Mouse (Mus musculus) hindbrain, postnatal 0 days (tissue): ENCODE measurements at regions not wholly inside any gene's neighbourhood (a gene's known extent, or its start where the extent isn't known, plus 50 kb on each side); places are given as distances from the start of the nearest gene placed in this dataset.
A peak's percentile ranks its signal among the peaks of the same experiment; 100 is the strongest.

Source experiments
- ATAC-seq: fragments of 200-750 bp; cut with Nextera tagmentation; 2 replicates; pipeline ENCODE4 v1.8.0; 2017; ENCODE audit warnings: mild to moderate bottlenecking, moderate TSS enrichment, moderate library complexity
- DNase-seq: peaks from one replicate; pipeline ENCODE4 v3.0.0-alpha.2; 2015; ENCODE audit warnings: low spot score
- H3K27ac ChIP-seq: fragments of 300-500 bp; sonication (generic); 2 replicates; pipeline ENCODE4 v1.5.1; 2014; ENCODE audit warnings: mild to moderate bottlenecking
- H3K27me3 ChIP-seq: fragments of 300-500 bp; sonication (generic); 2 replicates; pipeline ENCODE4 v1.6.1; 2014; ENCODE audit warnings: low read length, mixed read lengths; ENCODE audit not compliant: insufficient read depth
- H3K36me3 ChIP-seq: fragments of 300-500 bp; sonication (generic); 2 replicates; pipeline ENCODE4 v1.6.1; 2014; ENCODE audit warnings: low read length, mixed read lengths; ENCODE audit not compliant: insufficient read depth
- H3K4me1 ChIP-seq: fragments of 300-500 bp; sonication (generic); 2 replicates; pipeline ENCODE4 v1.6.1; 2014; ENCODE audit warnings: antibody characterized with exemption, low read length, mixed read lengths; ENCODE audit not compliant: insufficient read depth
- H3K4me2 ChIP-seq: fragments of 300-500 bp; sonication (generic); 2 replicates; pipeline ENCODE4 v1.6.1; 2014; ENCODE audit warnings: low read depth, mild to moderate bottlenecking, low read length, moderate library complexity, mixed read lengths
- H3K4me3 ChIP-seq: fragments of 300-500 bp; sonication (generic); 2 replicates; pipeline ENCODE4 v1.5.1; 2014; ENCODE audit warnings: low read length
- H3K9ac ChIP-seq: fragments of 300-500 bp; sonication (generic); replicated peaks from 2 replicates; pipeline ENCODE4 v1.6.1; 2014; ENCODE audit warnings: mild to moderate bottlenecking, low read length, moderate library complexity, mixed read lengths
- H3K9me3 ChIP-seq: fragments of 300-500 bp; sonication (generic); 2 replicates; pipeline ENCODE4 v1.6.1; 2016; ENCODE audit warnings: low read length, mixed read lengths
- CTCF ChIP-seq: IDR thresholded peaks from 2 replicates; pipeline ENCODE4 v1.5.1; 2016; ENCODE audit warnings: antibody characterized with exemption, control low read depth, low read depth
- WGBS: fragments of 180-500 bp; shearing (Covaris S2); extraction: QIAGEN DNeasy Blood & Tissue Kit; methylation state at CpG from one replicate; pipeline ENCODE4 v1.1.7; 2014; 5-methylcytosine and 5-hydroxymethylcytosine counted together

DNA sequence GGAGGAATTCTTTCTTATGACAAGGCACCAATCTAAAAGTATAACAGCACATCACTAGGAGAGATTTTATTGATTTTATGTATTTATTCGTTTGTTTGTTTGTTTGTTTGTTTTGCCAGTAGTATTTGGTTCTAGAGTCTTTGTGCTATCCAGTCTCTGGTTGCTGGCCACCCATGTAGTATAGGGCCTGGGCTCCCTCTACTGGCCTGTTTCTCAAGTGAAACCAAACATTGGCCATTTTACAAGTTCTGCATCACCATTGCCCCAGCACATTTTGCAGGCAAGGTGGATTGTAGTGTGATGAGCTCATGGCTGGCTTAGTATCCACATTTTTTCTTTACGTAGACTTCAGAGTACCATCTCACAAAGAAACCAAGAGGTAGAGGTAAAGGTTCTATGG lies 376.9 kb upstream of the Luzp2 start:
- no peak overlapping the region for H3K27ac ChIP-seq
- peak; percentile 67 for DNase-seq
- no peaks in the 10 kb centered on the region for H3K9me3 ChIP-seq
- H3K4me3 ChIP-seq = no peak overlapping the region
- 0 out of 2 replicates have a peak, but pooled peaks have one; percentile 27 for ATAC-seq
- H3K27me3 ChIP-seq = no peaks in the 10 kb centered on the region
- no peaks in the 10 kb centered on the region for H3K4me1 ChIP-seq
- 52% methylated on average over 2 of the region's 2 CpGs for WGBS
- no peak overlapping the region for H3K9ac ChIP-seq
- TF ChIP-seq CTCF = peak; percentile 73
- H3K36me3 ChIP-seq = no peaks in the 10 kb centered on the region
- no peak overlapping the region for H3K4me2 ChIP-seq

DNA sequence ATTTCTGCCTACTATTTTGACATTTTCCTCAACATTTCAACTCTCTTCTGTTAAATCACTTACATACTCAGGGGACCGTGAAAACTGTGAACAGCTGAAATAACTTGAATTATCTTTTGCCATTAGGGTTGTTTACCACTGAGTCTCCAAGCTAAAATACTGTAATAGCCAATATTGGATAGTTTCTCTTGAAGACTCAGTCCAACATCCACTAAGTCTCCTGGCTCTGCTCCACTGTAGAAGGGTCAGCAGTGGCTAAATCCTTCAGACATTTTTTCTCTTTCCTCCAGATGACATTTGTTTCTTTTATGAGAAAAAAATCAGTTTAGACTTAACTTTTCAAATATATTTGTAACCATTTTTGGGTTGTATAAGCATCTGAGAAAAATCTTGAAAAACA lies 344.0 kb upstream of the Luzp2 start:
- no peaks in the 10 kb centered on the region for H3K9me3 ChIP-seq
- no peak overlapping the region for H3K9ac ChIP-seq
- ATAC-seq = no peak
- WGBS = 87% methylated on average over 1 of the region's 1 CpGs
- no peaks in the 10 kb centered on the region for H3K4me1 ChIP-seq
- H3K4me3 ChIP-seq = no peak overlapping the region
- H3K27ac ChIP-seq = no peak overlapping the region
- no peaks in the 10 kb centered on the region for H3K27me3 ChIP-seq
- no peak for TF ChIP-seq CTCF
- no peak for DNase-seq
- no peak overlapping the region for H3K4me2 ChIP-seq
- H3K36me3 ChIP-seq = no peaks in the 10 kb centered on the region

DNA sequence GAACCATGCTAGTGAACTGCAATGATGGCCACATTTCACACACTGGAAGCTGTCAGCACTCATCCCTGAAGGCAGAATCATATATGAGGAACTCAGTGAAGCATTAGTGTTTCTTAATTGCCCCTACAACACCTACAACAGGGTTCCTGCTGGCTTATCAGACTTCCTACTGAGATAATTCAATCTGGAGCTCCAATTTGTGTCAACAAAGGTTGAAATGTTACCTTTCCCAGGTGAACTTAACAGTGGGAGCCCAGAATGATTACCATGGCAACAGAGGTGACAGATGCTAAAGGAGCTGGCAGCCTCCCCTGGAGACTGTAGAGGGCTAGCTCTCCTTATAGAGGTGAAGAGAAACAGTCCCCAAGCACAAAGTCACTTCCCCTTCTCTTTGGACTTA lies 330.1 kb upstream of the Luzp2 start:
- TF ChIP-seq CTCF = no peak
- peak; percentile 83 for ATAC-seq
- Histone ChIP-seq H3K4me3 (no peak overlapping the region), H3K4me2 (no peak overlapping the region), H3K4me1 (no peaks in the 10 kb centered on the region), H3K27me3 (no peaks in the 10 kb centered on the region), H3K27ac (no peak overlapping the region), H3K9ac (no peak overlapping the region), H3K36me3 (no peaks in the 10 kb centered on the region), H3K9me3 (no peaks in the 10 kb centered on the region)
- DNase-seq = peak; percentile 64

DNA sequence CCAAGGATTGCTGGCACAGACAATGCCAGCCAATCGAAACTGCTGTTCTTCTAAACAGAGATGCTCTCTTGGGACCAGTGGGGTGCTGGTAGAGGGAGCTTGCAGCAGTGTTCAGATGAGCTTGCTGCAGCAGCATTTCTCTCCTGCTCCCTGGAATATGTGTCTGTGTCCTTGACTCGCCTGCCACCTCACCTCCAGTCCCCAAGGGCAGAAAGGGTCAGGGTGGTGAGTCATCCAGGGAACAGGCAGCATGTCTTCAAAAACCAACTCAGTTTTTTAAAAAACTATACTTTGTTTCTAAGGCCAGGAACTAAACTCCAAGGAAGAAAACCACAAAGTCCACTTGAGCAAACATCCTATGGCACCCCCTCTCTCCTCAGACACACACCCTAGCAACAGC lies 328.3 kb upstream of the Luzp2 start:
- H3K4me1 ChIP-seq = no peaks in the 10 kb centered on the region
- WGBS = 37% methylated on average over 2 of the region's 2 CpGs
- no peak for DNase-seq

DNA sequence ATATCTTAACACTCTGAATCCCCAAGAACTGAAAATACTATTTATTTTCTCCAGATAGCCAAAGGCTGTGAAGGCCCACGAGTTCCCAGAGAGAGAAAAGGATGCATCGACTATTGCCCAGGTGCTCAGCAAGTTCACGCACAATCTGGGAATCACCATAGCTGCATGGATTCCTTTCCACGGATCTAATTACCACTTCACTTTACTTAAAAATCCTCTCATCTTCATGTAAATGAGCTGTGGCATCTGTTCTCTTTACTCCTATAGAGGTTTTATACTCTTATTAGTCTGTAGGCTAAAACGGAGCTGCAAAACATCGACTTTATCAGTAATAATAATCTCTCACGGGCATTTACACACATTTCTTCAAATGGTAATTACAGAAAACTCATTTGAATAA lies 299.6 kb upstream of the Luzp2 start:
- H3K9ac ChIP-seq = no peak overlapping the region
- H3K4me2 ChIP-seq = no peak overlapping the region
- H3K27ac ChIP-seq = no peak overlapping the region
- no peak for TF ChIP-seq CTCF
- no peaks in the 10 kb centered on the region for H3K4me1 ChIP-seq
- H3K27me3 ChIP-seq = no peaks in the 10 kb centered on the region
- no peaks in the 10 kb centered on the region for H3K36me3 ChIP-seq
- DNase-seq (no peak), ATAC-seq (no peak)
- 64% methylated on average over 7 of the region's 7 CpGs for WGBS
- H3K4me3 ChIP-seq = no peak overlapping the region
- no peaks in the 10 kb centered on the region for H3K9me3 ChIP-seq

More for the DNA sequence above, 328.3 kb upstream of the Luzp2 start:
- no peak overlapping the region for H3K9ac ChIP-seq
- no peak for TF ChIP-seq CTCF
- no peaks in the 10 kb centered on the region for H3K9me3 ChIP-seq
- H3K27ac ChIP-seq = no peak overlapping the region
- H3K36me3 ChIP-seq = no peaks in the 10 kb centered on the region
- H3K4me2 ChIP-seq = no peak overlapping the region
- no peak overlapping the region for H3K4me3 ChIP-seq
- no peaks in the 10 kb centered on the region for H3K27me3 ChIP-seq
- ATAC-seq = no peak

DNA sequence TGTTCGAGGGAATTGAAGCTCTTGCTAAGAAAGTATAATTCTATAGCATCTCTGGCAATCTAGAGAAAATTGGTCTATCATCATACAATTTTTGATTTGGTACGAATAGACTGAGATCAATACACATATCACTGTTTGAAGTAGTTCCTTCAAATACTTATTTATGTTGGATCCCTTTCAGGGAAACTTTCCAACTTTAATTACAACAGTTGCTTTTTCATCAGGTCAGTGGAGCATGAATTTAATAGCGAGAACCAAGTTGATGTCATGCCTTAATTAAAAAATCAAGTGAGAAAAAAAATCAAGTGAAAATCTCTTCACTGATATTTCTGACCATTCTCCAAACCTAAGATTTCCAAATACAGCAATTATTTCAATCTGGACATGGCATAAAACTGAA lies 277.9 kb upstream of the Luzp2 start:
- no peak overlapping the region for H3K9ac ChIP-seq
- ATAC-seq (no peak), DNase-seq (peak; percentile 15)
- TF ChIP-seq CTCF = no peak
- no peaks in the 10 kb centered on the region for H3K4me1 ChIP-seq
- H3K27me3 ChIP-seq = no peaks in the 10 kb centered on the region
- H3K4me3 ChIP-seq = no peak overlapping the region
- no peak overlapping the region for H3K27ac ChIP-seq
- WGBS = 61% methylated on average over 3 of the region's 3 CpGs
- no peak overlapping the region for H3K4me2 ChIP-seq
- no peaks in the 10 kb centered on the region for H3K9me3 ChIP-seq
- H3K36me3 ChIP-seq = no peaks in the 10 kb centered on the region

DNA sequence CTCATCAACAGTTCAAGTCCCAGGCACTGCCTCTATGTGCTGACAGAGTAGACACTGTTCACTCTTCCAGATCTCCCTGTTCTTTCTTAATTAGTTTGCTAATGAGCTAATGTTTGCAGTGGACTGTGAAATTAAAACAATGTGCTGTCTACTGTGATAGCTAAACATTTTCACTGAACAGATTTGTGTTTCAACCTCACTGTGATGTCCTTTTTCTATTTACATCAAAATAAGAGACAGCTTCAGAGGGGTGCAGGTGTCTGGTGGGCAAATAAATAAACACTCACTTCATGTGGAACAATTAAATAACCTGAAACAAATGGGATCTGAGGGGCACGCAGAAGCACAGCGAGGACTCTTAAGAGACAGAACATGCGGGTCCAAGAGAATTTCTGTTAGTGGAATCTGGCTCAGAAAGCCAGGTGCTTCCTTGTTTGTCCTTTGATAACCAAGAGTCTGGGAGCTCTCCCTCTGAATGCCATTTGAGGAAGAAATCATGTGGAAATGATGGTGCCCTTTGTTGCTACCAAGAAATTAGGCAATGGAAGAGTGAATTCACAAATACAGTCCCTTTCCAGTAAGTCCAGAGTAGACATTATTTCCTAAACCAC lies 269.6 kb upstream of the Luzp2 start:
- ATAC-seq (peak; percentile 77), DNase-seq (peak; percentile 28)
- WGBS = 44% methylated on average over 3 of the region's 3 CpGs
- H3K4me1 ChIP-seq = no peaks in the 10 kb centered on the region
- H3K4me3 ChIP-seq = no peak overlapping the region
- no peaks in the 10 kb centered on the region for H3K27me3 ChIP-seq
- H3K9ac ChIP-seq = no peak overlapping the region
- no peaks in the 10 kb centered on the region for H3K9me3 ChIP-seq
- H3K36me3 ChIP-seq = no peaks in the 10 kb centered on the region
- no peak overlapping the region for H3K4me2 ChIP-seq
- no peak for TF ChIP-seq CTCF
- no peak overlapping the region for H3K27ac ChIP-seq
